Mouse (Mus musculus) ES-E14 (cell line): ENCODE measurements at regions not wholly inside any gene's neighbourhood (a gene's known extent, or its start where the extent isn't known, plus 50 kb on each side); places are given as distances from the start of the nearest gene placed in this dataset.

Source experiments
- CHD2 ChIP-seq: IDR thresholded peaks from 2 replicates; pipeline ENCODE4 v1.6.1; 2014; ENCODE audit warnings: mild to moderate bottlenecking, low read depth, low read length, inconsistent platforms
- HCFC1 ChIP-seq: IDR thresholded peaks from 2 replicates; pipeline ENCODE4 v1.6.1; 2012; ENCODE audit warnings: low read length, inconsistent platforms, borderline replicate concordance; ENCODE audit not compliant: insufficient read depth
- MAFK ChIP-seq: IDR thresholded peaks from 2 replicates; pipeline ENCODE4 v1.6.1; 2014; ENCODE audit warnings: mild to moderate bottlenecking, low read depth, low read length, inconsistent platforms; ENCODE audit not compliant: insufficient read depth
- ZC3H11A ChIP-seq: IDR thresholded peaks from 2 replicates; pipeline ENCODE4 v1.6.1; 2012; ENCODE audit warnings: low read depth, mild to moderate bottlenecking, inconsistent platforms, low read length, borderline replicate concordance
- ZNF384 ChIP-seq: IDR thresholded peaks from 2 replicates; pipeline ENCODE4 v1.6.1; 2012; ENCODE audit warnings: low read depth, low read length, inconsistent platforms

DNA sequence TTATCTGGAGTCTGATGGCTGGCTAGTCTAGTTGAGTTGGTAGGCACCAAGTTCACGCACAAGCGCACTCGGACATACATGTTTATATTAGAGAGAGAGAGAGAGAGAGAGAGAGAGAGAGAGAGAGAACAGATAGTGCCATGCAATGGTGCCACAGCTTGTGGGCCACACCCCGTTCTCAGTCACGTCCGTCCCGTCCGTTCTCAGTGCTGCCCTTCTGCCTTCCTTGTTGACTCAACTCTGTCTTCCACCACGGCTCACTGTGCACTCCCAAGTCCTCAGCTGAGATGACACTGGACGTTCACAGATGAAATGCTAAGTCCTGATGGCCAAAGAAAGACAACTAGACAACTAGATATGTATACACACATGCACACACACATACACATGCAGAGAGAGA lies 92.2 kb downstream of the Gm11011 start:
- no peak for TF ChIP-seq ZC3H11A
- no peak for TF ChIP-seq ZNF384
- TF ChIP-seq CHD2: no peak
- no peak for TF ChIP-seq MAFK
- no peak for TF ChIP-seq HCFC1
